Mouse (Mus musculus): Measurements from ENCODE around the gene Gm27029.
A peak's percentile ranks its signal among the peaks of the same experiment; 100 is the strongest.
"Not testable (repeated sequence)": the region's sequence is repeated elsewhere in the genome, so short reads cannot be mapped to it uniquely, and the experiment has no call there.

Gene Gm27029

GRCm38 (mm10) chr11:101424105-101424851 lies at the start of gene Gm27029:
Gene Gm27029, minus strand, starts transcription at chr11:101424796.
- peak in 1 of 2 experiments; percentile 20 for DNase-seq

- DNase-seq: peak; percentile 22 to 53
These were observed 49.7 kb upstream of the Gm27029 start for GRCm38 (mm10) chr11:101474298-101474697.

- not testable (repeated sequence) for DNase-seq
These were observed 49.1 kb upstream of the Gm27029 start for GRCm38 (mm10) chr11:101473686-101474085.

GRCm38 (mm10) chr11:101472336-101472735 lies 47.7 kb upstream of the Gm27029 start:
- DNase-seq: no peak

GRCm38 (mm10) chr11:101471926-101472325 lies 47.3 kb upstream of the Gm27029 start:
- no peak for DNase-seq

- no peak for DNase-seq
These were observed 45.6 kb upstream of the Gm27029 start for GRCm38 (mm10) chr11:101470206-101470605.

GRCm38 (mm10) chr11:101469155-101469554 lies 44.6 kb upstream of the Gm27029 start:
- DNase-seq: no peak

GRCm38 (mm10) chr11:101468731-101469130 lies 44.1 kb upstream of the Gm27029 start:
- no peak for DNase-seq

GRCm38 (mm10) chr11:101468263-101468688 lies 43.7 kb upstream of the Gm27029 start:
- peak in 1 of 2 experiments; percentile 19 for DNase-seq

GRCm38 (mm10) chr11:101467477-101468262 lies 43.1 kb upstream of the Gm27029 start:
- DNase-seq: peak; percentile 73 to 83

GRCm38 (mm10) chr11:101466552-101466950 lies 42.0 kb upstream of the Gm27029 start:
- not testable (repeated sequence) for DNase-seq

GRCm38 (mm10) chr11:101465869-101466551 lies 41.4 kb upstream of the Gm27029 start, which contains the start of gene Vat1:
Gene Vat1, minus strand, starts transcription at chr11:101466230.
- DNase-seq: peak; percentile 75 to 81

GRCm38 (mm10) chr11:101465101-101465868 lies 40.7 kb upstream of the Gm27029 start:
- peak; percentile 79 to 85 for DNase-seq

- DNase-seq: peak; percentile 63 to 77
These were observed 39.9 kb upstream of the Gm27029 start, which contains the start of gene Rnd2 for GRCm38 (mm10) chr11:101464211-101465100. Gene Rnd2, plus strand, starts transcription at chr11:101464999.

GRCm38 (mm10) chr11:101462583-101463440 lies 38.2 kb upstream of the Gm27029 start:
- peak in 1 of 2 experiments; percentile 9 for DNase-seq

- no peak for DNase-seq
These were observed 37.5 kb upstream of the Gm27029 start for GRCm38 (mm10) chr11:101462141-101462540.

- no peak for DNase-seq
These were observed 35.7 kb upstream of the Gm27029 start for GRCm38 (mm10) chr11:101460321-101460720.

GRCm38 (mm10) chr11:101459716-101460115 lies 35.1 kb upstream of the Gm27029 start:
- peak; percentile 58 to 75 for DNase-seq

- DNase-seq: no peak
These were observed 33.6 kb upstream of the Gm27029 start for GRCm38 (mm10) chr11:101458217-101458616.

GRCm38 (mm10) chr11:101457631-101458030 lies 33.0 kb upstream of the Gm27029 start:
- no peak for DNase-seq
